Mouse (Mus musculus) intestine, embryonic 15.5 days (tissue): Measurements from ENCODE around the gene Gm5089. TPM values are rescaled to one million over a fixed set of nuclear protein-coding genes. Genes with fewer than 3 reads are reported as not detected.

Experiments
- ATAC-seq: fragments of 200-750 bp; cut with Nextera tagmentation; 2 replicates; pipeline ENCODE4 v1.8.0; 2017; ENCODE audit warnings: moderate TSS enrichment, moderate library complexity
- H3K27ac ChIP-seq: fragments of 300-500 bp; sonication (generic); 2 replicates; pipeline ENCODE4 v1.5.1; 2015; ENCODE audit warnings: mild to moderate bottlenecking, inconsistent platforms
- H3K27me3 ChIP-seq: fragments of 300-500 bp; sonication (generic); replicated peaks from 2 replicates; pipeline ENCODE4 v1.6.1; 2015; ENCODE audit warnings: inconsistent platforms
- H3K36me3 ChIP-seq: fragments of 300-500 bp; sonication (generic); 2 replicates; pipeline ENCODE4 v1.6.1; 2015; ENCODE audit warnings: inconsistent platforms
- H3K4me1 ChIP-seq: fragments of 300-500 bp; sonication (generic); replicated peaks from 2 replicates; pipeline ENCODE4 v1.6.1; 2015; ENCODE audit warnings: inconsistent platforms
- H3K4me2 ChIP-seq: fragments of 300-500 bp; sonication (generic); replicated peaks from 2 replicates; pipeline ENCODE4 v1.6.1; 2015; ENCODE audit warnings: mild to moderate bottlenecking, inconsistent platforms
- H3K4me3 ChIP-seq: fragments of 300-500 bp; sonication (generic); replicated peaks from 2 replicates; pipeline ENCODE4 v1.5.1; 2015; ENCODE audit warnings: inconsistent platforms
- H3K9ac ChIP-seq: fragments of 300-500 bp; sonication (generic); 2 replicates; pipeline ENCODE4 v1.6.1; 2015; ENCODE audit warnings: inconsistent platforms
- H3K9me3 ChIP-seq: fragments of 300-500 bp; sonication (generic); 2 replicates; pipeline ENCODE4 v1.6.1; 2016; ENCODE audit warnings: inconsistent platforms
- WGBS: fragments of 180-500 bp; shearing (Covaris S2); methylation state at CpG from one replicate; pipeline ENCODE4 v1.1.7; 2015; 5-methylcytosine and 5-hydroxymethylcytosine counted together
- polyA plus RNA-seq: library from polyadenylated mRNA; unstranded; fragments of >200 nt; fragmentation: Nextera tagmentation; extraction: Ambion mirVana; gene quantifications from 2 replicates; pipeline ENCODE4 v1.2.1, GENCODE M21; 2015

Gm5089 gene
- polyA plus RNA-seq, 1 experiment from 2014 or later: not detected

DNA sequence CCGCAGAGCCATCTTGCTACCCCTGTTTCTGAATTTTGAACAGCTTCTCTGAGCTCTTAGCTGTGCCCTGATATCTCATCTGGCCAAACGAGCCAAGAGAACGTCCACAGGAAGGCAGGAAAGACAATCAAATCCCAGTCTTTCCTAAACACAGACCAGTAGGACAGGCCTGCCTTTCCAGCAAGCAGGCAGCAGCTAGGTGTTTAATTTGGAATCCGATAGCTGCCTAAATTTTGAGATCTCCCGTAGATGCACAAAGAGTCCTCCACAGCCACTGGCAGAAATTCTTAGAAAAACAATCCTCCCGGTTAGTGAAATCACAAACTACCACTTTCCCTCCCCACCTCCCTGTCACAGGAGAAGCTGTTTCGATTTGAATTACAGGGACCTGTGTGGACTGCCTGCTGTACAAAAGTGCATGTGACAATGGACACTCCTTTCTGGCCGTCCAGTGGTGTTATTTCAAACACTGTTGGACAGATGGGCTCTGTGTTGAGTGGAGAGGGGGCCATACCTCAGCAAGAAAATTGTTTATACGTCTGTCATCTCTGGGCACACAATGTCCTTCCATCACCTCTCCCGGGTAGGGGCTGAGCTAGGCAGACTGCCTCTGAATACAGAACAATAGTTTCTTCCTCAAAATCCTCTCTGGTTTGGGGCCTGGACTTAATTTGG lies 24.2 kb downstream of the Gm5089 start:
- ATAC-seq: no peak

GRCm38 (mm10) chr14:122424441-122424840 lies 26.5 kb downstream of the Gm5089 start:
- no peaks in the 10 kb centered on the region for H3K27me3 ChIP-seq
- H3K4me1 ChIP-seq: no peaks in the 10 kb centered on the region
- no peaks in the 10 kb centered on the region for H3K36me3 ChIP-seq
- no peak overlapping the region for H3K27ac ChIP-seq
- 89% methylated on average over 3 of the region's 3 CpGs for WGBS
- no peak overlapping the region for H3K4me2 ChIP-seq
- no peaks in the 10 kb centered on the region for H3K9me3 ChIP-seq
- no peak overlapping the region for H3K9ac ChIP-seq
- no peak for ATAC-seq
- H3K4me3 ChIP-seq: no peak overlapping the region

More for the DNA sequence above, 24.2 kb downstream of the Gm5089 start:
- WGBS: 36% methylated on average over 10 of the region's 10 CpGs
- Histone ChIP-seq H3K27me3 (no peaks in the 10 kb centered on the region), H3K9ac (no peak overlapping the region), H3K4me2 (no peak overlapping the region), H3K36me3 (no peaks in the 10 kb centered on the region), H3K27ac (no peak overlapping the region), H3K4me1 (no peaks in the 10 kb centered on the region), H3K4me3 (no peak overlapping the region), H3K9me3 (no peaks in the 10 kb centered on the region)

DNA sequence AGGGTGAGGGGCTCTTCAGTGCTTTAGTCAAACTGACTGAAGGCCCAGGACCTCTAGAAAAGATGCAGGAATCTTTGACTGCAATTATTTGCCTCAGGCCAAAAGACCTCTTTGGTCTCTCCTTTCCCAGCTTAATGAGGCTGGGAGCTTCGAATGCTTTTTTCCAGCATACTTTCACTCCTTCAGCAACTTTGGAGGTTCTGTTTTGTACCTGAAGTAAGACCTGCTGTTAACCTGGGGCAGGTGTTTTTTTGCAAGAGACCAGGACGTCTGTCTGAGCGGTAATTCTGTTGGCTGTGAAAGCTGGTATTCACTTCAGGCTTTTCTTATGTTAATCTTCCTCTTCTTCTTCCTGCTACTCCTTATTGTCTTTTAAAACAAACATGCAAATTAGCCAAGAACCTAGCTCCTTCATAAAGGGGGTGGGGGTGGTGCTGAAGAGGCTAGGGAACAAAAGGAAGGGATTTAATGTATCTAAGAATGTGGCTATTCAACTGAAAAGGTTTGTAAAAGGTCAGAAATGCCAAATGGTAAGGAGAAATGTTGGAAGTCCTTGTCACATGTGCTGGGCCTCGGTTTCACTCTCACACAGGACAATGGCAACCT lies 34.6 kb downstream of the Gm5089 start:
- Histone ChIP-seq H3K4me2 (no peak overlapping the region), H3K4me3 (no peak overlapping the region), H3K36me3 (no peaks in the 10 kb centered on the region), H3K9me3 (no peaks in the 10 kb centered on the region), H3K9ac (no peak overlapping the region), H3K4me1 (no peaks in the 10 kb centered on the region), H3K27me3 (no peaks in the 10 kb centered on the region), H3K27ac (no peak overlapping the region)
- WGBS: 34% methylated on average over 4 of the region's 4 CpGs
- ATAC-seq: no peak

DNA sequence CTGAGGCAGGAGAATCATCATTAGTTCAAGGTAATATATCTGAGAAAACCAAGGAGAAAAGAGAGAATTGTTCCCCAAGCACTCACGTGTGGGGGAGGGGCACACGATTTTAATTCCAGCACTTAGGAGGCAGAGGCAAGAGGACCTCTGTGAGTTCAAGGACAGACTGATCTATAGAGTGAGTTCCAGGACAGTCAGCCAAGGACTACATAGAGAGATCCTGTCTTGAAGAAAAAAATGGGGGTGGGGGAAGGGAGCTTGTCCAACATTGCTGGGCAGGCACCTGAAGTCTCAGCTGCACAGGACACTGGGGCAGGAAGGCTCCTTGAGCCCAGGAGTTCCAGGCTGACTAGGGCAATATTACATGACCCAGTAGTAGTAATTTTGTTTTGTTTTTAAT lies 36.1 kb downstream of the Gm5089 start:
- no peaks in the 10 kb centered on the region for H3K4me1 ChIP-seq
- H3K9ac ChIP-seq: no peak overlapping the region
- no peaks in the 10 kb centered on the region for H3K9me3 ChIP-seq
- no peak overlapping the region for H3K4me2 ChIP-seq
- H3K27me3 ChIP-seq: 0 out of 2 replicates have a peak, but pooled peaks cover 1% of the 10 kb centered on the region
- no peaks in the 10 kb centered on the region for H3K36me3 ChIP-seq
- no peak overlapping the region for H3K27ac ChIP-seq
- WGBS: 89% methylated on average over 2 of the region's 2 CpGs
- H3K4me3 ChIP-seq: no peak overlapping the region
- ATAC-seq: no peak

- H3K4me1 ChIP-seq: no peaks in the 10 kb centered on the region
- H3K27me3 ChIP-seq: 0 out of 2 replicates have a peak, but pooled peaks cover 4% of the 10 kb centered on the region
- H3K4me3 ChIP-seq: no peak overlapping the region
- H3K36me3 ChIP-seq: no peaks in the 10 kb centered on the region
- no peaks in the 10 kb centered on the region for H3K9me3 ChIP-seq
- H3K9ac ChIP-seq: no peak overlapping the region
- 70% methylated on average over 2 of the region's 2 CpGs for WGBS
- no peak for ATAC-seq
- H3K27ac ChIP-seq: no peak overlapping the region
- H3K4me2 ChIP-seq: no peak overlapping the region
Measured at GRCm38 (mm10) chr14:122413542-122413928, 37.4 kb downstream of the Gm5089 start.

- no peaks in the 10 kb centered on the region for H3K4me1 ChIP-seq
- no peaks in the 10 kb centered on the region for H3K9me3 ChIP-seq
- no peak overlapping the region for H3K27ac ChIP-seq
- H3K27me3 ChIP-seq: peaks cover 8% of the 10 kb centered on the region; the same call in 1 of the 2 replicates
- no peaks in the 10 kb centered on the region for H3K36me3 ChIP-seq
- H3K9ac ChIP-seq: no peak overlapping the region
- WGBS: 64% methylated on average over 2 of the region's 2 CpGs
- ATAC-seq: no peak
- no peak overlapping the region for H3K4me3 ChIP-seq
- no peak overlapping the region for H3K4me2 ChIP-seq
Measured at GRCm38 (mm10) chr14:122412841-122413541, 37.9 kb downstream of the Gm5089 start.

- Histone ChIP-seq H3K4me1 (peaks cover 8% of the 10 kb centered on the region), H3K4me2 (peak overlapping the region; percentile 69), H3K9ac (no peak overlapping the region; the same call in 1 of the 2 replicates), H3K27me3 (peaks cover 36% of the 10 kb centered on the region), H3K36me3 (no peaks in the 10 kb centered on the region), H3K9me3 (no peaks in the 10 kb centered on the region), H3K27ac (no peak overlapping the region), H3K4me3 (peak overlapping the region; percentile 30)
- peak; percentile 56 for ATAC-seq
- 1% methylated on average over 58 of the region's 58 CpGs for WGBS
Measured at GRCm38 (mm10) chr14:122406541-122407219, 44.2 kb downstream of the Gm5089 start.

DNA sequence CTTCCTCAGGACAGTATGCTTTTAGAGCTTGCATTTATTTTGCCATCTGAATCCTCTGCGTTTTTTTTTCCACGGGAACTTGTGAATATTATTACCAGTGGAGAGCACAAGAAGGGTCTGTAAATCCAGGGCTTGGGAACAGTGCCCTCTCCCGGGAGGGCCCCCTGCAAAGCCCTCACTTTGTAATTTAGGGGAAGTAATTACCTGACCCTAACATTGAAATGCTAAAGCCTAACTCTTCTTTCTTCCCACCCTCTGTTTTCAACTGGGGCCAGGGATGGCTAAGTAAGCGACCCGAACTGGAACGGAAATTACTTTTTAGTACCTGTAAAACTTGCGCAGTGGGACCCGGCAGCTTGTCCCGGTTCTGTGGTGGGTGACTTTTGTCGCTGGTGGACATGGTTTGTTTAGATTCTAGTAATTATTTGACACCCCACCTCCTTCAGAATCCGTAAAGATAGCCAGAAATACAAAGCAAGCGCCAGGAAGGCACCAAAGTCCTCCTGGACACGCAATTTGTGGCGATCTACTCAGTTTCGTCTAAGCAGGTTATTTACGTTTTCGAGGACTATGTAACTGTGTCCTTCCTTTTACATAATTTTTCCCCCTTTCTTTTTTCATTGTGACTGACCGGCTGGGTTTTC lies 44.9 kb downstream of the Gm5089 start:
- no peak for ATAC-seq
- 3% methylated on average over 18 of the region's 18 CpGs for WGBS
- no peaks in the 10 kb centered on the region for H3K9me3 ChIP-seq
- H3K27ac ChIP-seq: no peak overlapping the region
- peaks cover 37% of the 10 kb centered on the region for H3K27me3 ChIP-seq
- H3K4me1 ChIP-seq: peaks cover 8% of the 10 kb centered on the region
- no peak overlapping the region for H3K9ac ChIP-seq
- H3K36me3 ChIP-seq: no peaks in the 10 kb centered on the region
- peak overlapping the region; percentile 30 for H3K4me3 ChIP-seq
- H3K4me2 ChIP-seq: peak overlapping the region; percentile 69

GRCm38 (mm10) chr14:122405236-122405635 lies 45.7 kb downstream of the Gm5089 start:
- Histone ChIP-seq H3K27me3 (peaks cover 37% of the 10 kb centered on the region), H3K27ac (no peak overlapping the region), H3K9ac (no peak overlapping the region), H3K4me2 (no peak overlapping the region), H3K9me3 (no peaks in the 10 kb centered on the region), H3K36me3 (no peaks in the 10 kb centered on the region), H3K4me1 (peaks cover 8% of the 10 kb centered on the region), H3K4me3 (no peak overlapping the region)
- no peak for ATAC-seq
- WGBS: 62% methylated on average over 12 of the region's 12 CpGs

- H3K4me1 ChIP-seq: peaks cover 8% of the 10 kb centered on the region
- H3K4me2 ChIP-seq: no peak overlapping the region
- no peaks in the 10 kb centered on the region for H3K9me3 ChIP-seq
- peaks cover 34% of the 10 kb centered on the region for H3K27me3 ChIP-seq
- WGBS: 86% methylated on average over 7 of the region's 7 CpGs
- no peak overlapping the region for H3K9ac ChIP-seq
- H3K27ac ChIP-seq: no peak overlapping the region
- no peaks in the 10 kb centered on the region for H3K36me3 ChIP-seq
- no peak overlapping the region for H3K4me3 ChIP-seq
- no peak for ATAC-seq
Measured at GRCm38 (mm10) chr14:122404596-122405154, 46.2 kb downstream of the Gm5089 start.

- peaks cover 33% of the 10 kb centered on the region for H3K27me3 ChIP-seq
Measured at GRCm38 (mm10) chr14:122403422-122403940, 47.4 kb downstream of the Gm5089 start.

More at GRCm38 (mm10) chr14:122403422-122403940, 47.4 kb downstream of the Gm5089 start:
- H3K4me1 ChIP-seq: peaks cover 8% of the 10 kb centered on the region
- no peak overlapping the region for H3K4me3 ChIP-seq
- no peak overlapping the region for H3K27ac ChIP-seq
- no peak for ATAC-seq
- no peaks in the 10 kb centered on the region for H3K9me3 ChIP-seq
- no peak overlapping the region for H3K4me2 ChIP-seq
- H3K36me3 ChIP-seq: no peaks in the 10 kb centered on the region
- H3K9ac ChIP-seq: no peak overlapping the region
- WGBS: 72% methylated on average over 3 of the region's 3 CpGs
